Mouse (Mus musculus): Measurements from ENCODE around the gene Arhgap24.

- no peak for TF ChIP-seq CTCF (conservative IDR thresholded peaks at IDR 0.05; ENCODE audit: insufficient read depth, insufficient read length, low read depth, low read length)
- TF ChIP-seq POLR2A (IDR thresholded peaks at IDR 0.05; ENCODE audit: low read depth, low read length), result no peak
Observed at GRCm38 (mm10) chr5:102810366-102810957, 329.3 kb downstream of the Arhgap24 start.

All from kidney, adult 2 months (tissue).